Mouse (Mus musculus): ENCODE measurements around the gene Wdfy3.

DNA sequence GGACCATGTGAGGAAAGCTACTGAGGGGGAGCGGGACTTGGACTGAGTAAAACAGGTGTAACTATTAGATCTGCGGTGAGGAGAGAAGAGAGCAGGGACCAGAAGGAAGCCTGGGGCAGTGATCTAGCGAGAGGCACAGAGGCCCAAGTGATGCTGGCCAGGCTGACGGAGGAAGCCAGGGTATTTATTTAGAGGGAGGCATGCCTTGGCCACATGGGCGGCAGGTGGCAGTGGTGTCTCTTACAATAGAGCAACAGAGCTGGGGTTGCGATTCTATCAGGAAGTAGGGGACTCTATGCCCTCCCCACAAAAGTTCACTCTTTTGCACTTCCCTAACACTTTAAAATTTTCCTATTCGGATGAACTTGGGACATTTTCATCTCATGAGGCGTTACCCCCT, 207.1 kb downstream of the Wdfy3 start:
- TF ChIP-seq CTCF (IDR thresholded peaks at IDR 0.05; ENCODE audit: insufficient read depth, low read depth, low read length) (no peak), POLR2A (IDR thresholded peaks at IDR 0.05; ENCODE audit: insufficient read depth, low read depth, low read length) (no peak)

Data from olfactory bulb, adult 2 months (tissue).